Mouse (Mus musculus) limb, embryonic 13.5 days (tissue): ENCODE measurements around the gene Lrg1. TPM values are rescaled to one million over a fixed set of nuclear protein-coding genes. Genes with fewer than 3 reads are reported as not detected.
"Not testable (repeated sequence)": the region's sequence is repeated elsewhere in the genome, so short reads cannot be mapped to it uniquely, and the experiment has no call there.

Experiments
- ATAC-seq: fragments of 200-750 bp; cut with Nextera tagmentation; 2 replicates; pipeline ENCODE4 v1.8.0; 2017; ENCODE audit warnings: low read depth, moderate number of reproducible peaks, moderate TSS enrichment; ENCODE audit not compliant: low FRiP score
- H3K27ac ChIP-seq: fragments of 300-500 bp; sonication (generic); 2 replicates; pipeline ENCODE4 v1.5.1; 2015; ENCODE audit warnings: inconsistent platforms, mild to moderate bottlenecking, moderate library complexity
- H3K27me3 ChIP-seq: fragments of 300-500 bp; sonication (generic); 2 replicates; pipeline ENCODE4 v1.6.1; 2015; ENCODE audit warnings: mild to moderate bottlenecking, inconsistent platforms
- H3K36me3 ChIP-seq: fragments of 300-500 bp; sonication (generic); 2 replicates; pipeline ENCODE4 v1.6.1; 2015; ENCODE audit warnings: inconsistent platforms, mild to moderate bottlenecking, moderate library complexity
- H3K4me1 ChIP-seq: fragments of 300-500 bp; sonication (generic); 2 replicates; pipeline ENCODE4 v1.6.1; 2015; ENCODE audit warnings: inconsistent platforms
- H3K4me2 ChIP-seq: fragments of 300-500 bp; sonication (generic); replicated peaks from 2 replicates; pipeline ENCODE4 v1.6.1; 2015; ENCODE audit warnings: inconsistent platforms, mild to moderate bottlenecking, moderate library complexity
- H3K4me3 ChIP-seq: fragments of 300-500 bp; sonication (generic); 2 replicates; pipeline ENCODE4 v1.5.1; 2015; ENCODE audit warnings: moderate library complexity, mild to moderate bottlenecking, inconsistent platforms
- H3K9ac ChIP-seq: fragments of 300-500 bp; sonication (generic); 2 replicates; pipeline ENCODE4 v1.6.1; 2015; ENCODE audit warnings: mild to moderate bottlenecking, inconsistent platforms
- H3K9me3 ChIP-seq: fragments of 300-500 bp; sonication (generic); 2 replicates; pipeline ENCODE4 v1.6.1; 2016; ENCODE audit warnings: inconsistent platforms
- WGBS: fragments of 180-500 bp; shearing (Covaris S2); methylation state at CpG from one replicate; pipeline ENCODE4 v1.1.7; 2015; 5-methylcytosine and 5-hydroxymethylcytosine counted together
- polyA plus RNA-seq: library from polyadenylated mRNA; unstranded; fragments of >200 nt; fragmentation: Nextera tagmentation; extraction: Ambion mirVana; gene quantifications from 2 replicates; pipeline ENCODE4 v1.2.1, GENCODE M21; 2015

Gene Lrg1
- polyA plus RNA-seq, 1 experiment from 2014 or later = 0.37 TPM

- H3K27ac ChIP-seq, H3K27me3 ChIP-seq, H3K4me3 ChIP-seq, H3K4me2 ChIP-seq, H3K4me1 ChIP-seq, H3K9ac ChIP-seq, ATAC-seq, H3K9me3 ChIP-seq: not testable (repeated sequence)
- H3K36me3 ChIP-seq = peaks cover 59% of the 10 kb centered on the region
- 89% methylated on average over 2 of the region's 5 CpGs for WGBS
Measured at GRCm38 (mm10) chr17:56104821-56105220, 17.0 kb downstream of the Lrg1 start.

- H3K27ac ChIP-seq = no peak overlapping the region
- H3K27me3 ChIP-seq = no peaks in the 10 kb centered on the region
- 96% methylated on average over 8 of the region's 8 CpGs for WGBS
- ATAC-seq = no peak
- H3K4me2 ChIP-seq = no peak overlapping the region
- peaks cover 68% of the 10 kb centered on the region for H3K36me3 ChIP-seq
- H3K4me3 ChIP-seq = no peak overlapping the region
- H3K4me1 ChIP-seq = no peaks in the 10 kb centered on the region
- H3K9me3 ChIP-seq = no peaks in the 10 kb centered on the region
- H3K9ac ChIP-seq = no peak overlapping the region
Measured at GRCm38 (mm10) chr17:56103465-56104285, 18.1 kb downstream of the Lrg1 start.

DNA sequence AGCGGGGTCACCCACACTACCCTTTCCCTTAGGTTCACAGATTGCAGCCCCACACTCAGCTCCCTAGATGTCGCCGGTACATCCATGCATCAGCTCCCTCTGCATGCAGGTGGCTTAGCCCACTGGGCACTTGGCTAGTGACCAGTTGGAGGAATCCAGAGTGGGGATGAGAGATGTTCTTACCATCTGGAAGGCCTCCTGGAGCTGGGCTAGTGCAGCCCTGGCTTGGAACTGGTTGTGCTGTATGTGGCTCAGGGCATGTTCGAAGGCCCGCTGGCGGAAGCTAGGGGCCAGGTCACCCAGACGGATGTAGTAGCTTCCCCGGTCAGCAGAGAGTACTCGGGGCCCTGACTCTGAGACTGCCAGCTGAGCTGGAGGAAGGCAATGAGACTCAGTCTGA, 18.9 kb downstream of the Lrg1 start:
- Histone ChIP-seq H3K27me3 (no peaks in the 10 kb centered on the region), H3K9me3 (no peaks in the 10 kb centered on the region), H3K4me3 (no peak overlapping the region), H3K27ac (no peak overlapping the region), H3K9ac (no peak overlapping the region), H3K36me3 (peaks cover 71% of the 10 kb centered on the region), H3K4me2 (no peak overlapping the region), H3K4me1 (no peaks in the 10 kb centered on the region)
- no peak for ATAC-seq
- WGBS = 97% methylated on average over 9 of the region's 9 CpGs

DNA sequence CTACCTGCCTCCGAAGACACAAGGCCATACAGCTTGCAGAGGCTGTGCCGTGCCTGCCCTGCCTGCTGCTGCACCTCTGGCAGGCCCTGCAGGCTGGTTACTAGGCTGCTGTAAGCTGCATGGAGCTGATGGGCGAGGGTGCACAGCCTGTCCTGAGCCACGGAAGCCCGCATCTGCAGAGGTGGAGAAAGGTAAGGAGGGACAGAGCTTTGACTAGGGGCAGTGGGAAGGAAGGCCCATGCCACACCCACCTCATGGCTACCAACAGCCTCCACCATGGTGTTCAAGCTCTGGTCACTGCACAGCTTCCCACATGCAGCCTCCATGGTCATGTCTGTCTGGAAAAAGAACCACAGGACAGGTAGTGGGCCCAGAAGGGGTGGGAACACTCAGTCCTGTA, 19.6 kb downstream of the Lrg1 start:
- Histone ChIP-seq H3K9me3 (no peaks in the 10 kb centered on the region), H3K4me1 (no peaks in the 10 kb centered on the region), H3K4me2 (no peak overlapping the region), H3K27me3 (no peaks in the 10 kb centered on the region), H3K9ac (no peak overlapping the region), H3K4me3 (no peak overlapping the region), H3K27ac (no peak overlapping the region), H3K36me3 (peaks cover 73% of the 10 kb centered on the region)
- no peak for ATAC-seq
- 92% methylated on average over 5 of the region's 5 CpGs for WGBS

DNA sequence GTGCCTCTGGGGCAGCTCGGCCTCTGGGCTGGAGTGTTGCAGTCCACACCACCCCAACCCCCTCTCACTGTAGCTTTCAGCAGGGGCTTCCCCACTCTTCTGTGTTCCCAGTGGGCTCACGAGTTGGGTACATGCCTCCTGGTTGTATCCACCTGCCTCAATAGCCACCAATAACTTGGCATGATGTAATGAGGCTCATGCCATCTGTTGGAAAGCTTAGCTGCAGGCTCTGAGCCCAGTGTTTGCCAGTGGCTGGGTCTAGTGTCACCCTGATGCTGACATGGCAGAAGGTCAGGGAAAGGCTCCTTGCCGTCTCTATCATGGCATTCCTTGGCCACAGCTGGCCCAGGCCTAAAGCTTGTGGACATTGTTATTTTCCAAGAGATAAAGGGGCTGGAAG, 21.0 kb downstream of the Lrg1 start:
- H3K9me3 ChIP-seq = no peaks in the 10 kb centered on the region
- WGBS = 95% methylated on average over 3 of the region's 3 CpGs
- peaks cover 83% of the 10 kb centered on the region for H3K36me3 ChIP-seq
- H3K4me1 ChIP-seq = no peaks in the 10 kb centered on the region
- H3K4me2 ChIP-seq = no peak overlapping the region
- no peak for ATAC-seq
- H3K4me3 ChIP-seq = no peak overlapping the region
- no peak overlapping the region for H3K27ac ChIP-seq
- no peaks in the 10 kb centered on the region for H3K27me3 ChIP-seq
- H3K9ac ChIP-seq = no peak overlapping the region

- Histone ChIP-seq H3K27ac (no peak overlapping the region), H3K4me2 (no peak overlapping the region), H3K4me1 (no peaks in the 10 kb centered on the region), H3K4me3 (no peak overlapping the region), H3K9ac (no peak overlapping the region), H3K36me3 (peaks cover 97% of the 10 kb centered on the region), H3K27me3 (no peaks in the 10 kb centered on the region), H3K9me3 (no peaks in the 10 kb centered on the region)
- 90% methylated on average over 15 of the region's 15 CpGs for WGBS
- ATAC-seq = no peak
Measured at GRCm38 (mm10) chr17:56098711-56099572, 22.9 kb downstream of the Lrg1 start.

- Histone ChIP-seq H3K9me3 (no peaks in the 10 kb centered on the region), H3K27ac (no peak overlapping the region), H3K9ac (no peak overlapping the region), H3K4me3 (no peak overlapping the region), H3K36me3 (peaks cover 97% of the 10 kb centered on the region), H3K4me2 (no peak overlapping the region), H3K4me1 (no peaks in the 10 kb centered on the region), H3K27me3 (no peaks in the 10 kb centered on the region)
- WGBS = 94% methylated on average over 8 of the region's 8 CpGs
- no peak for ATAC-seq
Measured at GRCm38 (mm10) chr17:56098180-56098579, 23.6 kb downstream of the Lrg1 start.

DNA sequence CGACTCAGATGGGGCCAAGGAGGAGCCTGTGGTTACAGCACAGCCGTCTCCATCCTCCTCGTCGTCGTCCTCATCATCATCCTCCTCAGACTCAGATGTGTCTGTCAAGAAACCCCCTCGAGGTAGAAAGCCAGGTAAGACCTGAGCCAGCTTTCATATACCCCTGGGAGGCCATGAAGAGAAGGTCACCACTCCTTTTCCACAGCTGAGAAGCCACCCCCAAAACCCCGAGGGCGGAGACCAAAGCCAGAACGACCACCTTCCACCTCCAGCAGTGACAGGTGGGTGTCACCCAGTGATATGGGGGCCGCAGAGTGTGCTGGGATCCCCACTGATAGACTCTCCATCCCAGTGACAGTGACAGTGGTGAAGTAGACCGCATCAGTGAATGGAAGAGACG, 24.9 kb downstream of the Lrg1 start:
- no peak overlapping the region for H3K9ac ChIP-seq
- H3K4me1 ChIP-seq = no peaks in the 10 kb centered on the region
- ATAC-seq = no peak
- 93% methylated on average over 12 of the region's 12 CpGs for WGBS
- H3K4me3 ChIP-seq = no peak overlapping the region
- no peak overlapping the region for H3K27ac ChIP-seq
- H3K9me3 ChIP-seq = no peaks in the 10 kb centered on the region
- no peak overlapping the region for H3K4me2 ChIP-seq
- no peaks in the 10 kb centered on the region for H3K27me3 ChIP-seq
- H3K36me3 ChIP-seq = peaks cover 91% of the 10 kb centered on the region

- Histone ChIP-seq H3K27ac (no peak overlapping the region), H3K9me3 (no peaks in the 10 kb centered on the region), H3K9ac (no peak overlapping the region; the same call in 1 of the 2 replicates), H3K4me2 (no peak overlapping the region), H3K27me3 (no peaks in the 10 kb centered on the region), H3K4me1 (no peaks in the 10 kb centered on the region), H3K4me3 (no peak overlapping the region), H3K36me3 (peaks cover 82% of the 10 kb centered on the region)
- ATAC-seq = no peak
- WGBS = 96% methylated on average over 1 of the region's 1 CpGs
Measured at GRCm38 (mm10) chr17:56092794-56093193, 29.0 kb downstream of the Lrg1 start.

- Histone ChIP-seq H3K4me2 (no peak overlapping the region), H3K36me3 (peaks cover 82% of the 10 kb centered on the region), H3K4me1 (no peaks in the 10 kb centered on the region), H3K9ac (no peak overlapping the region), H3K9me3 (no peaks in the 10 kb centered on the region), H3K4me3 (no peak overlapping the region), H3K27me3 (no peaks in the 10 kb centered on the region), H3K27ac (no peak overlapping the region)
- no peak for ATAC-seq
- WGBS = 73% methylated on average over 1 of the region's 1 CpGs
Measured at GRCm38 (mm10) chr17:56092312-56092711, 29.5 kb downstream of the Lrg1 start.

- Histone ChIP-seq H3K4me3 (peak overlapping the region; percentile 90), H3K27ac (peak overlapping the region; percentile 74), H3K4me2 (peak overlapping the region; percentile 100), H3K9me3 (no peaks in the 10 kb centered on the region), H3K4me1 (peaks cover 25% of the 10 kb centered on the region), H3K9ac (peak overlapping the region; percentile 84), H3K36me3 (peaks cover 27% of the 10 kb centered on the region), H3K27me3 (no peaks in the 10 kb centered on the region)
- peak; percentile 29 for ATAC-seq
- 5% methylated on average over 8 of the region's 8 CpGs for WGBS
Measured at GRCm38 (mm10) chr17:56080781-56081585, 40.8 kb downstream of the Lrg1 start.

DNA sequence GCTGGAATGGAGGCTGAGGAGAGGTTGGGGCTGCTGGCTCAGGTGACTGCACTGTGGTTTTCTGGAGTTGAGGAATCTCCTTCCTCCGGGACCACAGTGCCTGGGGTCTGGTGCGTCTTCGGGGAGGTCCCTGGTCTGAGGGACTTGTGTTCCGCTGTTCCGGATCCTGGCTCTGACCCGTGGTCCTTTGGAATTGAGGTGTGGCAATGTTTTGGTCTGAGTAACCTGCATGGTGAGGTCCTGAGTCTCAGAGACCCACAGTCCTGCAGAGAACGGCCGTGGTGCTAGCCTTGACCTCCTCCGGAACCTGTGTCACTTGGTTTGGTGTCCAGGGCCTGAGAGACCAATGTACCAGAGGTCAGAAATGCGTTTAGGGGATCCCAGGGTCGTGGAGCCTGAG, 41.9 kb downstream of the Lrg1 start:
- Histone ChIP-seq H3K27me3 (no peaks in the 10 kb centered on the region), H3K36me3 (peaks cover 23% of the 10 kb centered on the region), H3K9me3 (no peaks in the 10 kb centered on the region), H3K4me2 (peak overlapping the region; percentile 100), H3K4me3 (peak overlapping the region; percentile 90), H3K27ac (peak overlapping the region; percentile 73; the same call in 1 of the 2 replicates), H3K9ac (peak overlapping the region; percentile 84), H3K4me1 (peaks cover 33% of the 10 kb centered on the region)
- WGBS = under 1% methylated on average over 11 of the region's 11 CpGs
- ATAC-seq = no peak
